Mouse (Mus musculus) gastrocnemius, postnatal 4 days (tissue): ENCODE data around the gene Mcts2. TPM values are rescaled to one million over a fixed set of nuclear protein-coding genes. Genes with fewer than 3 reads are reported as not detected.

Source experiments
- DNase-seq, 2 experiments: peaks; one replicate each; pipeline ENCODE4 v3.0.0; 2021 to 2022; ENCODE audit warnings: low spot score in 2 of 2, mixed read lengths in 2 of 2
- total RNA-seq, 2 experiments: library from RNA; stranded (reverse); gene quantifications; 2 replicates each; pipeline ENCODE4 v1.2.3; 2021

The Mcts2 gene
- total RNA-seq, 2 experiments from 2014 or later: 16.4 to 20.2 TPM

GRCm38 (mm10) chr2:152683086-152683485 is 3.7 kb upstream of the Mcts2 start:
- no peak for DNase-seq

GRCm38 (mm10) chr2:152686399-152686798 is 436 bp upstream of the Mcts2 start:
- DNase-seq: no peak

GRCm38 (mm10) chr2:152691564-152692217 is 4.9 kb downstream of the Mcts2 start:
- DNase-seq: no peak

GRCm38 (mm10) chr2:152693233-152693632 is 6.4 kb downstream of the Mcts2 start:
- DNase-seq: peak in 1 of 2 experiments; percentile 69

GRCm38 (mm10) chr2:152693735-152694134 is 6.9 kb downstream of the Mcts2 start:
- no peak for DNase-seq

- no peak for DNase-seq
Measured at GRCm38 (mm10) chr2:152694708-152695107, 7.9 kb downstream of the Mcts2 start.

GRCm38 (mm10) chr2:152696016-152696415 is 9.2 kb downstream of the Mcts2 start:
- no peak for DNase-seq

- DNase-seq: peak; percentile 90 to 91
Measured at GRCm38 (mm10) chr2:152696476-152697164, 9.8 kb downstream of the Mcts2 start.

- DNase-seq: no peak
Measured at GRCm38 (mm10) chr2:152700138-152700537, 13.3 kb downstream of the Mcts2 start.

GRCm38 (mm10) chr2:152700725-152701124 is 13.9 kb downstream of the Mcts2 start:
- no peak for DNase-seq

- no peak for DNase-seq
Measured at GRCm38 (mm10) chr2:152703596-152704255, 16.9 kb downstream of the Mcts2 start.

- DNase-seq: no peak
Measured at GRCm38 (mm10) chr2:152704256-152704605, 17.4 kb downstream of the Mcts2 start.

GRCm38 (mm10) chr2:152704811-152705370 is 18.1 kb downstream of the Mcts2 start:
- no peak for DNase-seq

- DNase-seq: peak; percentile 74 to 87
Measured at GRCm38 (mm10) chr2:152705993-152706571, 19.2 kb downstream of the Mcts2 start.

- DNase-seq: no peak
Measured at GRCm38 (mm10) chr2:152707186-152707585, 20.4 kb downstream of the Mcts2 start.

- peak; percentile 85 to 92 for DNase-seq
Measured at GRCm38 (mm10) chr2:152707627-152708026, 20.8 kb downstream of the Mcts2 start.

- no peak for DNase-seq
Measured at GRCm38 (mm10) chr2:152709066-152709465, 22.2 kb downstream of the Mcts2 start.

- no peak for DNase-seq
Measured at GRCm38 (mm10) chr2:152716241-152716772, 29.5 kb downstream of the Mcts2 start.

- DNase-seq: no peak
Measured at GRCm38 (mm10) chr2:152717652-152718051, 30.8 kb downstream of the Mcts2 start.

GRCm38 (mm10) chr2:152718076-152718475 is 31.2 kb downstream of the Mcts2 start:
- no peak for DNase-seq

GRCm38 (mm10) chr2:152723651-152724331 is 37.0 kb downstream of the Mcts2 start:
- DNase-seq: peak in 1 of 2 experiments; percentile 58
